Mouse (Mus musculus): ENCODE measurements around the gene Pinlyp. TPM values are rescaled to one million over a fixed set of nuclear protein-coding genes. Genes with fewer than 3 reads are reported as not detected.

Gene Pinlyp
- polyA plus RNA-seq (2016; fragmentation: Nextera tagmentation; extraction: Ambion mirVana), result not detected in 2 replicates

DNA sequence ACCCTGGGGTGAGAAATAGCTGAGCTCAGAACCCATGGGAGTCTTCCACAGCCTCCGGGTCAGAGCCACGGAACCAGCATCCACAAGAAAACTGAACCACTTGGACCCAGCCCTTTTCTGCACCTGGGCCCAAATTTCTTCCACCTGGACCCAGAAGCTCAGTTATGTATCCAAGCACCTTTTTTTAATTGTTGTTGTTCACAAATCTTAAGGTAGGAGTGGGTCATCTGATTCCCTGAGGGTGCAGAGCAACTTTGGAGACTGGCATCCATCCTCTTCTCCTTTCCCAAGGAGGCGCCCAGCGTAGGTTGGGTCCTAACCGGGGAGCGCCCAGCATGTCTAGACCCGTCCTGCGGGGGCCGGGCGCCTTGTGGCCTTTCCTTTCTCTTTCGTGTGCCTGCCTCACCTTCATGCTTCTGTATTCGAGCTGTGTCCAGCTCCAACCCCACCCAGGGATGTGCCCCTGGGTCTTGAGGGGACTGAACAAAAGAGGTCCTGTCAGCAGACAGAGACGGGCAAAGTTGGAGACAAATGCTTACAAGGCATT is at the start of gene Pinlyp, which contains the start of gene Xrcc1:
Pinlyp (minus strand) TSS at position 51 of the 547 bp plus-strand sequence.
Xrcc1 (plus strand) TSS at position 222 of the 547 bp plus-strand sequence.
- Histone ChIP-seq H3K9me3 (no peaks in the 10 kb centered on the region), H3K27ac (no peak within 1 kb of the TSS), H3K36me3 (peaks cover 14% of the 10 kb centered on the region), H3K4me1 (peaks cover 17% of the 10 kb centered on the region), H3K4me2 (replicated peaks) (peak within 1 kb of the TSS; percentile 81), H3K9ac (peak within 1 kb of the TSS; percentile 74), H3K27me3 (replicated peaks) (no peaks in the 10 kb centered on the region), H3K4me3 (peak within 1 kb of the TSS; percentile 76)
- 0 out of 2 replicates have a peak, but pooled peaks have one; percentile 12 for ATAC-seq (ENCODE audit: low FRiP score, low read depth)
- 34% methylated on average over 13 of the region's 13 CpGs for WGBS

DNA sequence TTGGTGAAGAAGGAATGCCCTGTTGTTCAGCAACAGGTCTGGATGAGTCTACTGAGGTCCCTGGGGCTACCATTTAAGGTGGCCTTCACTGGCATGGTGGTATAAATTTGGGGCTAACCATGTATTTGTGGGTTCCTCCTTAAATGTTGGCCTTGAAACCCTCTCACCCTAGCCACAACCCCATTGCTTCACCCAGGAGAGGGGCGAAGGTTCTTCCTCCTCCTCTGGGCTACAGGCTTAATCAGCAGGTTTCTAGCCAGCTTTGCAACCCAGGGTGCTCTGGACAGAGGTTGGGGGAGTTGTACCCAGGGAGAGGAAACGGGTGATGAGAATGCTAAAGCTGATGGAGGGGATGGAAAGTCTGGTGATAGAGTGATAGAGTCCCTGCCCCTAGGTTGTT is 49.5 kb upstream of the Pinlyp start:
- no peak overlapping the region for H3K9ac ChIP-seq
- 76% methylated on average over 2 of the region's 2 CpGs for WGBS
- no peak overlapping the region for H3K27ac ChIP-seq
- H3K36me3 ChIP-seq, result no peaks in the 10 kb centered on the region
- ATAC-seq (ENCODE audit: low FRiP score, low read depth), result no peak
- H3K4me3 ChIP-seq, result no peak overlapping the region
- H3K4me1 ChIP-seq, result peaks cover 11% of the 10 kb centered on the region
- H3K4me2 ChIP-seq (replicated peaks), result no peak overlapping the region
- no peaks in the 10 kb centered on the region for H3K9me3 ChIP-seq
- peaks cover 12% of the 10 kb centered on the region for H3K27me3 ChIP-seq (replicated peaks)

DNA sequence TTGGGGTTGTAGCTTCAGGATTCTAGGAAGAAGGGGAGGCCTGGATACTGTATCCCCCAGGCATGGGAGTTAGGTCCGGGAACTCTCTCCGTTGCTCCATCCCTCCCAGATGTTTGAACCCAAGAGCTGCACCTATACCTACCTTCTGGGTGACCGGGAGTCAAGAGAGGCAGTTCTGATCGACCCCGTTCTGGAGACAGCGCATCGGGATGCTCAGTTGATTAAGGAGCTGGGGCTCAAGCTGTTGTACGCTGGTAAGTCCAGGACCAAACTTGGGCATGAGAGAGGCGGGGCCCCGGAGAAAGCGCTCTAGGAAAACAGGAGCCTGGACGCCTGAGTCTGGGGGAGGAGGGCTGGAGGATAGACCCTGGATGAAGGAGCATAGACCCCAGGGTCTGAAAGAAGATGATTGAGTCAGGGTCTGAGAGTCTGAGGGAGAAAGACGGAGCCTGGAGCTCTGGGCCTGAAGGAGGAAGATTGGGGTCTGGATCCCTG is 48.4 kb upstream of the Pinlyp start:
- Histone ChIP-seq H3K9ac (peak overlapping the region; percentile 60), H3K4me2 (replicated peaks) (peak overlapping the region; percentile 74), H3K4me1 (peaks cover 11% of the 10 kb centered on the region), H3K27me3 (replicated peaks) (peaks cover 12% of the 10 kb centered on the region), H3K4me3 (peak overlapping the region; percentile 60), H3K27ac (no peak overlapping the region), H3K36me3 (no peaks in the 10 kb centered on the region), H3K9me3 (no peaks in the 10 kb centered on the region)
- peak; percentile 45; the same call in 1 of the 2 replicates for ATAC-seq (ENCODE audit: low FRiP score, low read depth)
- under 1% methylated on average over 13 of the region's 13 CpGs for WGBS

DNA sequence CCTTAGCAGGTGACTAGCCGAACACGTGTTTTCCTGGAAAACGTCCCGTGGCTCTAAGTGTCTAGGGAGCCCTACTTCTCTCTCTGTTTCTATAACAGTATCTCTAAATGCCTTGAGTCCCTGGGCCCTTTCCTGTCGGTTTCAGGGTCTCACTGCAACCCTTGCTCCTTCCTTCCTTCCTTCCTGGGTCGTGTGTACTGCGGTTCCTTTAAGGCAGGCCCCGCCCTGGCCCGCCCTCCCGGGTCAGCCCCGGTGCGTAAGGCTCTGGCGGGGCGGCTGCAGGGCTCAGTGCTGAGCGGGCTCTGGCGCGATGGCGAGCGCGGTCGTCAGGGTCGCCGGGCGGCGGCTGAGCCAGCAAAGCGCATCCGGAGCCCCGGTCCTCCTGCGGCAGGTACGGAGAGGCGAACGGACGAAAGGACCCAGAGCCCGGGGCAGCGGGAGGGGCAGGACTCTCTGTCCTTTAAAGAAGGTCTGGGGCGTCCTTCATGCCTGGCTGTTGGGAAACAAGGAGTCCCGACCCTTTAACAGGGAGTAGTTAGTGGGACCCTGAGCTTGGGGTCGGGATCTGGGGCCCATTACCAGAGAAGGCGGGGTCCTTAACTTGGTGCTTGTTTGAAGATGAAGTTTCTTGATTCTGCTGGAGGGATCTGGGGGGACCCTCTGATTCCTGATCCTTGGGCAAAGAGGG is 47.8 kb upstream of the Pinlyp start:
- WGBS, result 2% methylated on average over 38 of the region's 39 CpGs

DNA sequence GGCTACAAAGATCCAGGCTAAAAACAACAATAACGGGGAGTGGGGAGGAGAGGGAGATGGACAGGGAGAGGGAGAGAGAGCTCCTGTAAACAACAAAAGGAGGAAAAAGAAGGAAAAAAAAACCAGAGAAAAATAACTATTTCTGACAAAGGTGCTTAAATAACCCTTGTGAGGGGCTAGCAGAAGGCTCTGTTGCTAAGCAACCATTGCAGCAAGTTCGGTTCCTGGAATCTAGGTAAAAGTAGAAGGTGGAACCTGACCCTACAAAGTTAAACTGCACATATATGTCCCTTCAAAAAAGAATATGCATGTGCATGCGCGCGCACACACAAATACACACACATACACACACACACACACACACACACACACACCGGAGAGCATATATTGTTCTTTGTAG is 46.9 kb upstream of the Pinlyp start:
- Histone ChIP-seq H3K27me3 (replicated peaks) (peaks cover 12% of the 10 kb centered on the region), H3K4me3 (no peak overlapping the region), H3K36me3 (no peaks in the 10 kb centered on the region), H3K4me2 (replicated peaks) (no peak overlapping the region), H3K9me3 (no peaks in the 10 kb centered on the region), H3K9ac (no peak overlapping the region), H3K4me1 (peaks cover 12% of the 10 kb centered on the region), H3K27ac (no peak overlapping the region)
- ATAC-seq (ENCODE audit: low FRiP score, low read depth), result no peak
- 90% methylated on average over 6 of the region's 6 CpGs for WGBS

More for the DNA sequence above, 47.8 kb upstream of the Pinlyp start:
- Histone ChIP-seq H3K9me3 (no peaks in the 10 kb centered on the region), H3K9ac (peak overlapping the region; percentile 60), H3K27me3 (replicated peaks) (peaks cover 12% of the 10 kb centered on the region), H3K4me2 (replicated peaks) (peak overlapping the region; percentile 74), H3K4me3 (peak overlapping the region; percentile 60), H3K36me3 (no peaks in the 10 kb centered on the region), H3K27ac (no peak overlapping the region), H3K4me1 (peaks cover 11% of the 10 kb centered on the region)
- peak; percentile 92 for ATAC-seq (ENCODE audit: low FRiP score, low read depth)

DNA sequence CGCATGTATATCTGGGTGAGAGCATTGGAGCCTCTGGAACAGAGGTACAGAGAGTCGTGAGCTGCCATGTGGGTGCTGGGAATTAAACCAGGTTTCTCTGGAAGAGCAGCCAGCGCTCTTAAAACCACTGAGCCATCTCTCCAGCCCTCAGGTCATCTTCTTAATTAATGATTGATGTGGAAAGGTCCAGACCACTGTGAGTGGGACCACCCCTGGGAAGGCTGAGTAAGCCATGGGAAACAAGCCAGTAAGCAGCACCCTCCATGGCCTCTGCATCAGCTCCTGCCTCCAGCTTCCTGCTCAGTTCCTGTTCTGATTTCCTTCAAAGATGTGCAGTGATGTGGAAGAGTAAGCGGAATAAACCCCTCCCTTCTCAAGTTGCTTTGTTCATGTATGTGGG is 46.2 kb upstream of the Pinlyp start:
- Histone ChIP-seq H3K9me3 (no peaks in the 10 kb centered on the region), H3K4me2 (replicated peaks) (no peak overlapping the region), H3K4me1 (peaks cover 18% of the 10 kb centered on the region), H3K36me3 (no peaks in the 10 kb centered on the region), H3K9ac (no peak overlapping the region), H3K4me3 (no peak overlapping the region), H3K27me3 (replicated peaks) (peaks cover 13% of the 10 kb centered on the region), H3K27ac (no peak overlapping the region)
- ATAC-seq (ENCODE audit: low FRiP score, low read depth), result no peak
- 69% methylated on average over 4 of the region's 4 CpGs for WGBS

DNA sequence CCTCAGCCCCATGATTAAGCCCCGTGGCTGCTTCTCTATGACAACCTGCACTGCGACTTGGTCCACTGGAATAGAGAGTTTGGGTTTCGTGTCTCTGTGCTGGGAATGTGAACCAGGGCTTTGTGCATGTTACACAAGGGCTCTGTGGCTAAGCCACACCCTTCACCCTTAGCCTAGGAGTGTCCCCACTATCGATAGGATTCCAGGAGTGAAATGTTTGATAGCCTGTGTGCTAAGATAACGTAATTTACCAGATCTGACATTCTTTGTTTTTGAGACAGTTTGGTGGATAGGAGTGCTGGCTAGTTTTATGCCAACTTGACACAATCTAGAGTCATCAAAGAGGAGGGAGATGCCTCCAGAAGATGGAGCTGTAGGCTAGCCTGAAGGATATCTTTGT is 45.8 kb upstream of the Pinlyp start:
- H3K4me3 ChIP-seq, result no peak overlapping the region
- no peak overlapping the region for H3K9ac ChIP-seq
- no peaks in the 10 kb centered on the region for H3K36me3 ChIP-seq
- H3K4me1 ChIP-seq, result peaks cover 22% of the 10 kb centered on the region
- no peak overlapping the region for H3K4me2 ChIP-seq (replicated peaks)
- H3K27ac ChIP-seq, result no peak overlapping the region
- H3K27me3 ChIP-seq (replicated peaks), result peaks cover 17% of the 10 kb centered on the region
- no peak for ATAC-seq (ENCODE audit: low FRiP score, low read depth)
- WGBS, result 75% methylated on average over 5 of the region's 5 CpGs
- H3K9me3 ChIP-seq, result no peaks in the 10 kb centered on the region

DNA sequence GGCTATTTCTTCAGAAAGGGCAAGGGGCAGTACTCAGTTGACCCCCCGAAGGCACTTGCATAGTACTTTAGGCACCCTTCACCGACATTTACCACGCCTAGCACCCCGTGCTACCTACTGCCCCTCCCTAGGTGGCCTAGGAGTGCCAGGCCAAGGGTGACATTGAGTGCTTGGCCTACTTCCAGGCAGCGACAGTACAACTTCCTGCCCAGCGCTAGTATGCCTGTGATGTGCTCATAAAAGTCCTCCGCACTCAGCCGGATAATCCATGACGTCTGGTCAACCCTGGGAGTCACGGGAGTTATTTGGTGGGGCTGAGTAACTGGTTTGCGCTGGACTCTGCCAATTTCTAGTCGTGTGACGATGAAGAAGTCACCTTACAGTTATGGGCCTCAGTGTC is 42.4 kb upstream of the Pinlyp start:
- ATAC-seq (ENCODE audit: low FRiP score, low read depth), result no peak
- no peak overlapping the region for H3K9ac ChIP-seq
- H3K36me3 ChIP-seq, result no peaks in the 10 kb centered on the region
- H3K4me2 ChIP-seq (replicated peaks), result no peak overlapping the region
- WGBS, result 87% methylated on average over 13 of the region's 13 CpGs
- 0 out of 2 replicates have a peak, but pooled peaks cover 10% of the 10 kb centered on the region for H3K4me1 ChIP-seq
- no peak overlapping the region for H3K4me3 ChIP-seq
- peaks cover 29% of the 10 kb centered on the region for H3K27me3 ChIP-seq (replicated peaks)
- no peaks in the 10 kb centered on the region for H3K9me3 ChIP-seq
- H3K27ac ChIP-seq, result no peak overlapping the region

DNA sequence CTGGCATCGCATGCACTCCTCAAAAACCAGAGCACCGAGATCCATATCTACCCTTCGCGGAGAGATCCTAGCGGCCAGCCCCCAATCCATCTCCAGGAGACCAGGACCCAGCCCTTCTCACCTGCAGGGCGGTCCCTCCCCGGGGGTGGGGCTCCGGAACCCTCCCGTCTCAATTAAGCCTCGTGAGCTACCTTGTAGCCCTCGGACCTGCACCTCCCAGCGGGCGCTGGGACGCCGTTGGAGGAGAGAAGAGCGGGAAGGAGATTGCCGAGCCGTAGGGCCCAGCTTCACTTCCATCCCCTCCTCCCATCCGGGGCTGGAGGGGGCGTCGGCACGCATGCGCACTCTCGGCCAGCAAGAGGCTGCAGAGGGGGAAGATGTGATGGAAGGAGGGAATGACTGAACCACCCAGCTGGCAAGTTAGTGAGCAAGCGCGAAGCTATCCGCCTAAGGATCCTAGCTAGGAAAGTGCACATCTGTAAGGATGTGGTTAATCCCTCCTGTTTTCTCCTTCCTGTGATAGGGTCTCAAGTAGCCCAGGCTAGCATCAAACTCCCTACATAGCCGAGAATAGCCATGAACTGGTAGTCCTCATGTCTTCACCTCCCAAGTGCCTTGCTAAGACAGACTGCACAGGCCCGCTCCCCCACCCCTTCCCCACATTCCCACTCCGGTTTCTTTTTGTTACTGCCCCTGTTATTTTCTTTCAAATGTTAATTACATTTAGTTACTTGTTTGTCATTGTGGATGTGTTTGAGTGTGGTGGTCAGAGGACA is 41.6 kb upstream of the Pinlyp start, which contains the start of the genes Ethe1 and Zfp575:
Ethe1 (plus strand) TSS at position 214 of the 776 bp plus-strand sequence.
Zfp575 (minus strand) TSS at position 312 of the 776 bp plus-strand sequence.
- peak; percentile 77 for ATAC-seq (ENCODE audit: low FRiP score, low read depth)
- 6% methylated on average over 30 of the region's 30 CpGs for WGBS
- H3K36me3 ChIP-seq, result no peaks in the 10 kb centered on the region

DNA sequence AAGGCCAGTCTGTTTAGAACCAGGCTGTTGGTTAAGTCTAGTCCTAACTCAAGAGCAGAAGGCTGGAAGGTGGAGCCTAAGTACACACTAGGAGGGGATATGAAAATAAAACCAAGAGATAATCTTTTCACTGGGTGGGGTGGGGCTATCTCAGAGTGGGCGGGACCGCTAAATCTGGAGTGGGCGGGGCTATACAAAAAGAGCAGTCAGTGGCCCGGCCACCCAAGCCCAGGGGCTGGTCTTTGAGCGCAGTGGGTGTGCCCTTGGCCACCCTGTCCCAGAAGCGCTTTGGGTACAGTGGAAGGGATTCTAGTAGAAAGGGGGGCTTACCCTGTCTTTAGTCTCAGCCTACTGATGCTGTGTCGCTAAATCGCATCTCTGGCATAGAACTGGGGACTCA is 40.9 kb upstream of the Pinlyp start:
- Histone ChIP-seq H3K4me2 (replicated peaks) (peak overlapping the region; percentile 75), H3K27me3 (replicated peaks) (peaks cover 29% of the 10 kb centered on the region), H3K4me3 (peak overlapping the region; percentile 49), H3K27ac (no peak overlapping the region), H3K9me3 (no peaks in the 10 kb centered on the region), H3K9ac (peak overlapping the region; percentile 68; the same call in 1 of the 2 replicates), H3K36me3 (no peaks in the 10 kb centered on the region), H3K4me1 (0 out of 2 replicates have a peak, but pooled peaks cover 10% of the 10 kb centered on the region)
- ATAC-seq (ENCODE audit: low FRiP score, low read depth), result peak; percentile 68
- 9% methylated on average over 8 of the region's 8 CpGs for WGBS

More for the DNA sequence above, 41.6 kb upstream of the Pinlyp start, which contains the start of the genes Ethe1 and Zfp575:
- H3K9me3 ChIP-seq, result no peaks in the 10 kb centered on the region
- H3K4me1 ChIP-seq, result 0 out of 2 replicates have a peak, but pooled peaks cover 10% of the 10 kb centered on the region
- H3K27ac ChIP-seq, result no peak within 1 kb of the TSS
- H3K9ac ChIP-seq, result peak within 1 kb of the TSS; percentile 68
- peaks cover 29% of the 10 kb centered on the region for H3K27me3 ChIP-seq (replicated peaks)
- peak within 1 kb of the TSS; percentile 49 for H3K4me3 ChIP-seq
- peak within 1 kb of the TSS; percentile 75 for H3K4me2 ChIP-seq (replicated peaks)

DNA sequence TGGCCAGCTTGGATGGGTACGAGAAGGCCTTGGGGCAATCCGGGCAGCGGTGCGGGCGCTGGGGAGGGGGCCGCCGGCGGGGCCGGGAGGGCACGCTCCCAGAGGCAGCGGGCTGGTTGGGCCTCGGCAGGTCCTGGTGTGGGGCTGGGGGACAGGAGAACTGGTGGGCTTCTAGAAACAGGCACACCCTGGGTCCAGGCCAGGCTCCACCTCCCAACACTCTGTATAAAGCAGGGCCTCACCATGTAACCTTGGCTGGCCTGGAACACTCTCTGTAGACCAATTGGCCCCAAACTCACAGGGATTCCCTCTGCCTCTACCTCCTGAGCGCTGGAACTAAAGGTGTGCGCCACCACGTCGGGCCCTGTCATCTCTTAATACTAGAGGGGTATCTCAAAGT is 40.1 kb upstream of the Pinlyp start:
- Histone ChIP-seq H3K4me2 (replicated peaks) (peak overlapping the region; percentile 16; the same call in 1 of the 2 replicates), H3K4me3 (no peak overlapping the region), H3K36me3 (no peaks in the 10 kb centered on the region), H3K9ac (no peak overlapping the region), H3K27me3 (replicated peaks) (peaks cover 29% of the 10 kb centered on the region), H3K27ac (no peak overlapping the region), H3K9me3 (no peaks in the 10 kb centered on the region), H3K4me1 (0 out of 2 replicates have a peak, but pooled peaks cover 10% of the 10 kb centered on the region)
- ATAC-seq (ENCODE audit: low FRiP score, low read depth), result no peak
- WGBS, result 45% methylated on average over 16 of the region's 16 CpGs
